24 mouse cellular contexts compared by ENCODE assay signal in genomic region chr4:5450417-5450816, GRCm38 (mm10).
"Had no signal": no experiment of that assay in that cellular context is flagged by ENCODE, and none has a peak within 500 bp of the region (broad histone marks: within the 10 kb centered on the region; RNA-seq: fewer than 3 reads in every experiment).

No protein-coding gene starts in this region.

- H3K27ac ChIP-seq: heart, adult 2 months; heart, embryonic 13.5 days; heart, embryonic 15.5 days; hindbrain, embryonic 13.5 days; hindbrain, embryonic 15.5 days; hindbrain, postnatal 0 days; layer of hippocampus, adult 2 months; limb, embryonic 13.5 days; limb, embryonic 15.5 days; liver, embryonic 15.5 days had no signal

- H3K4me3 ChIP-seq: heart, adult 2 months; heart, embryonic 13.5 days; heart, embryonic 15.5 days; hindbrain, embryonic 13.5 days; hindbrain, embryonic 15.5 days; layer of hippocampus, adult 2 months; limb, embryonic 13.5 days; limb, embryonic 15.5 days; liver, embryonic 15.5 days had no signal

- H3K9ac ChIP-seq: heart, embryonic 13.5 days; heart, embryonic 15.5 days; hindbrain, embryonic 13.5 days; hindbrain, embryonic 15.5 days; limb, embryonic 13.5 days; limb, embryonic 15.5 days; liver, embryonic 15.5 days had no signal

- H3K27me3 ChIP-seq: heart, embryonic 13.5 days; heart, embryonic 15.5 days; hindbrain, embryonic 13.5 days; hindbrain, embryonic 15.5 days; limb, embryonic 13.5 days; limb, embryonic 15.5 days; liver, embryonic 15.5 days had no signal

- H3K4me1 ChIP-seq: heart, embryonic 13.5 days; heart, embryonic 15.5 days; hindbrain, embryonic 13.5 days; hindbrain, embryonic 15.5 days; limb, embryonic 13.5 days; limb, embryonic 15.5 days; liver, embryonic 15.5 days had no signal

- H3K36me3 ChIP-seq: heart, embryonic 13.5 days; heart, embryonic 15.5 days; hindbrain, embryonic 13.5 days; hindbrain, embryonic 15.5 days; limb, embryonic 13.5 days; limb, embryonic 15.5 days; liver, embryonic 15.5 days had no signal

- H3K4me2 ChIP-seq: heart, embryonic 11.5 days; heart, embryonic 13.5 days; heart, embryonic 15.5 days; hindbrain, embryonic 13.5 days; hindbrain, embryonic 15.5 days; limb, embryonic 13.5 days; limb, embryonic 15.5 days; liver, embryonic 15.5 days had no signal

- H3K9me3 ChIP-seq: heart, embryonic 13.5 days; heart, embryonic 15.5 days; hindbrain, embryonic 13.5 days; hindbrain, embryonic 15.5 days; limb, embryonic 13.5 days; limb, embryonic 15.5 days; liver, embryonic 15.5 days had no signal

- DNase-seq: gastrocnemius, postnatal 14 days; gastrocnemius, postnatal 36 days; heart, adult 11 months; heart, adult 2 months; heart, postnatal 14 days; heart, postnatal 36 days; kidney, adult 18-20 months; kidney, adult 8-10 months; kidney, postnatal 10 days; kidney, postnatal 25 days; kidney, postnatal 4 days; layer of hippocampus, postnatal 36 days; left cerebral cortex, postnatal 4 days had no signal

- ATAC-seq: hindbrain, postnatal 0 days; intestine, embryonic 16.5 days had no signal
